Mouse (Mus musculus) liver, postnatal 0 days (tissue): Measurements from ENCODE around the gene Brwd1. TPM values are rescaled to one million over a fixed set of nuclear protein-coding genes. Genes with fewer than 3 reads are reported as not detected.
A peak's percentile ranks its signal among the peaks of the same experiment; 100 is the strongest.

Experiments
- ATAC-seq: fragments of 200-750 bp; cut with Nextera tagmentation; 2 replicates; pipeline ENCODE4 v1.8.0; 2017; ENCODE audit warnings: mild to moderate bottlenecking, moderate library complexity
- DNase-seq: peaks from one replicate; pipeline ENCODE4 v3.0.0-alpha.2; 2016
- H3K27ac ChIP-seq: fragments of 300-500 bp; sonication (generic); 2 replicates; pipeline ENCODE4 v1.5.1; 2014; ENCODE audit warnings: antibody characterized with exemption, moderate library complexity, mild to moderate bottlenecking, low read depth
- H3K27me3 ChIP-seq: fragments of 300-500 bp; sonication (generic); 2 replicates; pipeline ENCODE4 v1.6.1; 2014; ENCODE audit warnings: low read length, control low read depth, mixed read lengths; ENCODE audit not compliant: insufficient read depth
- H3K36me3 ChIP-seq: fragments of 300-500 bp; sonication (generic); replicated peaks from 2 replicates; pipeline ENCODE4 v1.6.1; 2014; ENCODE audit warnings: mild to moderate bottlenecking, control low read depth, low read length, moderate library complexity, mixed read lengths; ENCODE audit not compliant: insufficient read depth
- H3K4me1 ChIP-seq: fragments of 300-500 bp; sonication (generic); 2 replicates; pipeline ENCODE4 v1.6.1; 2014; ENCODE audit warnings: antibody characterized with exemption, mild to moderate bottlenecking, control low read depth; ENCODE audit not compliant: insufficient read depth
- H3K4me2 ChIP-seq: fragments of 300-500 bp; sonication (generic); 2 replicates; pipeline ENCODE4 v1.6.1; 2014; ENCODE audit warnings: low read depth, mild to moderate bottlenecking, low read length, moderate library complexity, mixed read lengths
- H3K4me3 ChIP-seq: fragments of 300-500 bp; sonication (generic); 2 replicates; pipeline ENCODE4 v1.5.1; 2014; ENCODE audit warnings: low read depth, low read length
- H3K9ac ChIP-seq: fragments of 300-500 bp; sonication (generic); replicated peaks from 2 replicates; pipeline ENCODE4 v1.6.1; 2014; ENCODE audit warnings: mild to moderate bottlenecking, moderate library complexity
- H3K9me3 ChIP-seq: fragments of 300-500 bp; sonication (generic); 2 replicates; pipeline ENCODE4 v1.6.1; 2016; ENCODE audit warnings: mild to moderate bottlenecking, control low read depth, low read length, mixed read lengths
- CTCF ChIP-seq: sonication (generic); IDR thresholded peaks from 2 replicates; pipeline ENCODE4 v1.5.1; 2016; ENCODE audit warnings: antibody characterized with exemption, low read depth
- EP300 ChIP-seq: IDR thresholded peaks from 2 replicates; pipeline ENCODE4 v1.6.1; 2016; ENCODE audit warnings: antibody characterized with exemption, low read depth, mild to moderate bottlenecking
- WGBS: fragments of 180-500 bp; shearing (Covaris S2); extraction: QIAGEN DNeasy Blood & Tissue Kit; methylation state at CpG from one replicate; pipeline ENCODE4 v1.1.7; 2014; ENCODE audit not compliant: insufficient replicate concordance; 5-methylcytosine and 5-hydroxymethylcytosine counted together
- polyA plus RNA-seq: library from polyadenylated mRNA; unstranded; fragments of >200 nt; fragmentation: Nextera tagmentation; extraction: Ambion mirVana; gene quantifications from 2 replicates; pipeline ENCODE4 v1.2.1, GENCODE M21; 2015

Gene Brwd1
- polyA plus RNA-seq, 1 experiment from 2014 or later, result 12.8 TPM

- Histone ChIP-seq H3K9me3 (no peaks in the 10 kb centered on the region), H3K9ac (peak overlapping the region; percentile 68), H3K27ac (peak overlapping the region; percentile 96), H3K4me2 (peak overlapping the region; percentile 89), H3K4me1 (peaks cover 16% of the 10 kb centered on the region), H3K36me3 (0 out of 2 replicates have a peak, but pooled peaks cover 10% of the 10 kb centered on the region), H3K4me3 (peak overlapping the region; percentile 81), H3K27me3 (0 out of 2 replicates have a peak, but pooled peaks cover 3% of the 10 kb centered on the region)
- ATAC-seq (peak; percentile 16), DNase-seq (peak; percentile 50)
- TF ChIP-seq CTCF (no peak), EP300 (no peak; the same call in 1 of the 2 replicates)
- 14% methylated on average over 20 of the region's 20 CpGs for WGBS
Observed at GRCm38 (mm10) chr16:96083179-96083646, 887 bp upstream of the Brwd1 start.

- Histone ChIP-seq H3K9ac (peak overlapping the region; percentile 86), H3K4me3 (peak overlapping the region; percentile 81), H3K9me3 (no peaks in the 10 kb centered on the region), H3K4me2 (peak overlapping the region; percentile 89), H3K4me1 (peaks cover 16% of the 10 kb centered on the region), H3K27me3 (0 out of 2 replicates have a peak, but pooled peaks cover 3% of the 10 kb centered on the region), H3K36me3 (peaks cover 15% of the 10 kb centered on the region; the same call in 1 of the 2 replicates), H3K27ac (peak overlapping the region; percentile 96)
- WGBS, result 1% methylated on average over 16 of the region's 68 CpGs
- DNase-seq (peak; percentile 65), ATAC-seq (peak; percentile 42)
- no peak for TF ChIP-seq CTCF
- no peak for TF ChIP-seq EP300
Observed at GRCm38 (mm10) chr16:96081742-96082241, 534 bp downstream of the Brwd1 start.

- DNase-seq, result peak; percentile 90
- Histone ChIP-seq H3K9ac (peak overlapping the region; percentile 86), H3K4me1 (peaks cover 16% of the 10 kb centered on the region), H3K36me3 (peaks cover 15% of the 10 kb centered on the region; the same call in 1 of the 2 replicates), H3K4me3 (peak overlapping the region; percentile 81), H3K4me2 (peak overlapping the region; percentile 89), H3K27me3 (0 out of 2 replicates have a peak, but pooled peaks cover 3% of the 10 kb centered on the region), H3K9me3 (no peaks in the 10 kb centered on the region), H3K27ac (peak overlapping the region; percentile 96)
- peak; percentile 66 for ATAC-seq
- TF ChIP-seq EP300, result no peak
- no peak for TF ChIP-seq CTCF
- under 1% methylated on average over 17 of the region's 28 CpGs for WGBS
Observed at GRCm38 (mm10) chr16:96081331-96081730, 995 bp downstream of the Brwd1 start.

- 78% methylated on average over 7 of the region's 7 CpGs for WGBS
- Histone ChIP-seq H3K4me3 (no peak overlapping the region), H3K36me3 (peaks cover 15% of the 10 kb centered on the region; the same call in 1 of the 2 replicates), H3K27ac (no peak overlapping the region), H3K4me2 (peak overlapping the region; percentile 89; the same call in 1 of the 2 replicates), H3K9ac (no peak overlapping the region), H3K9me3 (no peaks in the 10 kb centered on the region), H3K27me3 (0 out of 2 replicates have a peak, but pooled peaks cover 3% of the 10 kb centered on the region), H3K4me1 (peaks cover 16% of the 10 kb centered on the region)
- TF ChIP-seq EP300, result no peak
- TF ChIP-seq CTCF, result no peak
- DNase-seq (no peak), ATAC-seq (no peak)
Observed at GRCm38 (mm10) chr16:96080524-96080923, 1.8 kb downstream of the Brwd1 start.

- DNase-seq (no peak), ATAC-seq (no peak)
- peaks cover 37% of the 10 kb centered on the region for H3K36me3 ChIP-seq
- H3K27me3 ChIP-seq, result no peaks in the 10 kb centered on the region
- no peak overlapping the region for H3K4me2 ChIP-seq
- H3K9me3 ChIP-seq, result no peaks in the 10 kb centered on the region
- no peak overlapping the region for H3K4me3 ChIP-seq
- no peaks in the 10 kb centered on the region for H3K4me1 ChIP-seq
- TF ChIP-seq CTCF, result no peak
- TF ChIP-seq EP300, result no peak
- H3K27ac ChIP-seq, result no peak overlapping the region
- no peak overlapping the region for H3K9ac ChIP-seq
- WGBS, result 83% methylated on average over 6 of the region's 6 CpGs
Observed at GRCm38 (mm10) chr16:96068364-96068763, 14.0 kb downstream of the Brwd1 start.

- H3K9ac ChIP-seq, result no peak overlapping the region
- H3K4me2 ChIP-seq, result no peak overlapping the region
- no peaks in the 10 kb centered on the region for H3K9me3 ChIP-seq
- no peak for DNase-seq
- TF ChIP-seq CTCF, result no peak
- TF ChIP-seq EP300, result no peak
- no peak overlapping the region for H3K4me3 ChIP-seq
- H3K27ac ChIP-seq, result no peak overlapping the region
- H3K27me3 ChIP-seq, result no peaks in the 10 kb centered on the region
- no peaks in the 10 kb centered on the region for H3K4me1 ChIP-seq
- peaks cover 44% of the 10 kb centered on the region for H3K36me3 ChIP-seq
- WGBS, result 72% methylated on average over 12 of the region's 12 CpGs
- no peak for ATAC-seq
Observed at GRCm38 (mm10) chr16:96066174-96066573, 16.2 kb downstream of the Brwd1 start.
